Mouse (Mus musculus): ENCODE results near the gene Ptprn2.

The Ptprn2 gene

GRCm38 (mm10) chr12:117229442-117229841, 743.9 kb downstream of the Ptprn2 start:
- DNase-seq (ENCODE audit: low spot score), result no peak

- no peak for DNase-seq (ENCODE audit: low spot score)
These were observed 744.8 kb downstream of the Ptprn2 start for GRCm38 (mm10) chr12:117230282-117230681.

- DNase-seq (ENCODE audit: low spot score), result no peak
These were observed 746.3 kb downstream of the Ptprn2 start for GRCm38 (mm10) chr12:117231850-117232249.

GRCm38 (mm10) chr12:117235114-117235513, 749.6 kb downstream of the Ptprn2 start:
- DNase-seq (ENCODE audit: low spot score), result no peak

GRCm38 (mm10) chr12:117236020-117236734, 750.7 kb downstream of the Ptprn2 start:
- no peak for DNase-seq (ENCODE audit: low spot score)

GRCm38 (mm10) chr12:117236981-117237380, 751.5 kb downstream of the Ptprn2 start:
- no peak for DNase-seq (ENCODE audit: low spot score)

GRCm38 (mm10) chr12:117239927-117240715, 754.6 kb downstream of the Ptprn2 start:
- DNase-seq (ENCODE audit: low spot score), result no peak

- DNase-seq (ENCODE audit: low spot score), result no peak
These were observed 756.7 kb downstream of the Ptprn2 start for GRCm38 (mm10) chr12:117242181-117242580.

- DNase-seq (ENCODE audit: low spot score), result no peak
These were observed 760.5 kb downstream of the Ptprn2 start for GRCm38 (mm10) chr12:117245885-117246478.

GRCm38 (mm10) chr12:117250465-117250864, 764.9 kb downstream of the Ptprn2 start:
- DNase-seq (ENCODE audit: low spot score), result no peak

- DNase-seq (ENCODE audit: low spot score), result no peak
These were observed 766.3 kb downstream of the Ptprn2 start for GRCm38 (mm10) chr12:117251663-117252425.

GRCm38 (mm10) chr12:117252426-117252779, 766.9 kb downstream of the Ptprn2 start:
- DNase-seq (ENCODE audit: low spot score), result no peak

GRCm38 (mm10) chr12:117254356-117254755, 768.8 kb downstream of the Ptprn2 start:
- DNase-seq (ENCODE audit: low spot score), result no peak

- DNase-seq (ENCODE audit: low spot score), result no peak
These were observed 769.8 kb downstream of the Ptprn2 start for GRCm38 (mm10) chr12:117255325-117255724.

GRCm38 (mm10) chr12:117255776-117256342, 770.3 kb downstream of the Ptprn2 start:
- no peak for DNase-seq (ENCODE audit: low spot score)

GRCm38 (mm10) chr12:117256849-117257204, 771.3 kb downstream of the Ptprn2 start:
- DNase-seq (ENCODE audit: low spot score), result no peak

- no peak for DNase-seq (ENCODE audit: low spot score)
These were observed 771.8 kb downstream of the Ptprn2 start for GRCm38 (mm10) chr12:117257205-117257920.

GRCm38 (mm10) chr12:117257921-117258497, 772.5 kb downstream of the Ptprn2 start:
- no peak for DNase-seq (ENCODE audit: low spot score)

GRCm38 (mm10) chr12:117260391-117261164, 775.1 kb downstream of the Ptprn2 start:
- no peak for DNase-seq (ENCODE audit: low spot score)

- no peak for DNase-seq (ENCODE audit: low spot score)
These were observed 775.6 kb downstream of the Ptprn2 start for GRCm38 (mm10) chr12:117261165-117261440.
